Mouse (Mus musculus) c-Kit-negative CD71-positive TER-119-positive erythroid progenitor cells, embryonic 14.5 days (primary cell): ENCODE results near the gene Folr2.

ENCODE experiments used
- DNase-seq: peaks from one replicate; pipeline ENCODE4 v3.0.0-alpha.2; 2013; ENCODE audit warnings: low read depth, low spot score

Gene Folr2

DNA sequence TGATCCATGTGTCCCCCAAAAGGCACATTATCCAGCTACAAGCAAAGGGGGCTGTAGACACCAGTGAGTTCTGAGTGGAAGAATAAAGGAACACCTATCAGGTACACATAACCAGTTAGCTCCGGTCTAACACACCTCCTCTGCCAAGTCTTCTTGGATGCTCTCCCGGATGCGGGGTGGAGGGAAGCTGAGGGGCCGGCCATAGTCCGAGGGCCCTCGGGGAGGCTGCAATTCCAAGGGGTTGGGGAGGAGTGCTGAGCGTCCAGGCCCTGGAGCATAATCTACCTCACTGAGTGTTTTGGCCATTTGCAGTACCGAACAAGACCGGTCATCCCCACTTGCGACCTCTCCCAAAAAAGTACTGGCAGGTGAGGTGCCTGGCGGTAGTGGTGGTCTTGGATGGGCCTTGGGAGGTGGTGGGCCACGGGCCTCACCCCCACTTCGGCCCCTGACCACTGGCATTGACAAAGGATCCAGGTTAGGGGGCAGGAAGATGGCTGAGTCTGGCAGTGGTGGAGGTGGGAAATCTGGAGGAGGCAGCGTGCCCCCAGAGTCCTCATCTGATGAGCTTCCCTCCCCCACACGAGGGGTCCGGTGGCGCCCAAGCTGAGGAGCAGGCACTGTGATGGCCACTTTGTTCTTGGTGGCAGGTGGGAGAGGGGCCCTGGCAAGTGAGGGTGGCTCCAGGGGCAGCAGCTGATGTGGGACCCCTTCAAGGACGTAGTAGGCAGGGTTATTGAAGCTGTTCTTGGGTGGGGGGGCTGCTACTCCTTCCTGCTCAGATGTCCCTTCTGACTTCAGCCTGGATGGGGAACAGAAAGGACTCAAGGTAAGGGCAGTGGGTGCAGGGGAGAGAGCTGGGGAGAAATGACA is 33.0 kb downstream of the Folr2 start:
- DNase-seq: no peak

DNA sequence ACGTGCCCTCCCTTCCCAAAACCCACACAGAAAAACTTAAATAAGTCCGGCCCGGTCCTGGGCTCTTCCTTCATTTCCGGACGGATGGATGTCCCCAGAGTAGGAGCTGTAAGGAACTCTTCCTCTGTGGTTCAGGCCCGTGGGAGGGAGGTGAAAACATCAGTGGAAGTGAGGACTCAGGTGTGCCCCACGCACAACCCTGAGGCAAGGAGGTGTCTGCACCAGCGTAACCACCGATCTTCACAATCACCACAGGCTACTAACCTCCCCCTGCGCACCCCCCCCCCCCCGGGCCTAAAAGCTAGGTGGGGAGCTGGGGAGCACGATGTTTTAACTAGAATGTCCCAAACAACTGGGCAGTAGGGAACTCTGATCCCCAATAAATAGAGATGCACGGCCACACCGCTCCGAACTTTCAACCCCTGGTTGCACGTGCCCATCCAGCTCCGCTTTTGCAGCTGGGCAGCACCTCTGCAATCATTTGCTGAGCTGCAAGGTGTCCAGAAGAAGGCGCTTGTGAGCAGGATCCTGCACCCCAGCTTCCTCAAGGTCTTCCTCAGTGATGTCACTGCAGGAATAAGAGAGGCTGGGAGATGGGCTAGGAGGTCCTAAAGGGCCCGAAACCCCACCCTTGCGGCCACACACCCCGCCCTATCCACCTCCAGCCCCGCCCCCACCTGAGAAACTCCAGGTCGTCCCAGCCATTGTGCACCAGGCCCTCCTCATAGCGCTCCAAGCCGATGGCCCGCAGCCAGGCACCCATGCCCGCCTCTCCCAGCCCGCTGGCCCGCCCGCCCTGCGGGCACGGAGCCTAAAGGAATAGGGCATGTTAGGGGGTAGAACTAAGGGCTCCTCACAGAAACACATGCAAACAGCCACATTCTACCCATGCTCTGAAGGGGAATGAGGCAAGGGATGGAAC is 33.9 kb downstream of the Folr2 start:
- DNase-seq: no peak

DNA sequence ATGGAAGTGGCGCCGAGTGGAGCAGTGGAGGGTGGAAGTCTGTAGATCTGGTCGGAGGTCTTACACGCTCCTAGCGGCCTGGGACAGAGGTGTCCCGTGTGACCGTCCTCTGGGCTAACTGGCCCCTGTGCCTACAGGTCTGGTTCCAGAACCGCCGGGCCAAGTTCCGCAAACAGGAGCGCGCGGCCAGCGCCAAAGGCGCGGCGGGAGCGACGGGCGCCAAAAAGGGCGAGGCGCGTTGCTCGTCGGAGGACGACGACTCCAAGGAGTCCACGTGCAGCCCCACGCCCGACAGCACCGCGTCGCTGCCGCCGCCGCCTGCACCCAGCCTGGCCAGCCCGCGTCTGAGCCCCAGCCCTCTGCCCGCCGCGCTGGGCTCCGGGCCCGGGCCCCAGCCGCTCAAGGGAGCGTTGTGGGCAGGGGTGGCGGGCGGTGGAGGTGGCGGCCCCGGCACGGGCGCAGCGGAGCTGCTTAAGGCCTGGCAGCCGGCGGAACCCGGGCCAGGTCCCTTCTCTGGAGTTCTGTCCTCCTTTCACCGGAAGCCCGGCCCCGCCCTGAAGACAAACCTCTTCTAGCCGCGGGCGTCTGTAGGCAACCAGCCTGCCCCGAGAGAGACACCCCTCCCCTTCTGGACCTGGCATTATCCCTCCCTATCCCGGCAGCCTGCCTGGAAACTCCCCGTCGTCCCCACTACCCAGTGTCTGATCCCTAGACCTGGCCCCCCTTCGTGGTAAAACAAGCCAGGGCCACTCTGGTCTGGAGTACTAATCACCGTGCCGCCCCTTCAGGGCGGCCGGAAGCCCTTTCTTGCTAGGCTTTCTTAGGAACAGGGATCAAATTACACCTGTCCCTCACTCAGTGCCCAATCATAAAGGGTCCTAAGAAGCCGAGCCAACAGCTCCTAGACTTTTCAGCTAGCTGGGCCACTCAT is 35.2 kb downstream of the Folr2 start:
- no peak for DNase-seq

DNA sequence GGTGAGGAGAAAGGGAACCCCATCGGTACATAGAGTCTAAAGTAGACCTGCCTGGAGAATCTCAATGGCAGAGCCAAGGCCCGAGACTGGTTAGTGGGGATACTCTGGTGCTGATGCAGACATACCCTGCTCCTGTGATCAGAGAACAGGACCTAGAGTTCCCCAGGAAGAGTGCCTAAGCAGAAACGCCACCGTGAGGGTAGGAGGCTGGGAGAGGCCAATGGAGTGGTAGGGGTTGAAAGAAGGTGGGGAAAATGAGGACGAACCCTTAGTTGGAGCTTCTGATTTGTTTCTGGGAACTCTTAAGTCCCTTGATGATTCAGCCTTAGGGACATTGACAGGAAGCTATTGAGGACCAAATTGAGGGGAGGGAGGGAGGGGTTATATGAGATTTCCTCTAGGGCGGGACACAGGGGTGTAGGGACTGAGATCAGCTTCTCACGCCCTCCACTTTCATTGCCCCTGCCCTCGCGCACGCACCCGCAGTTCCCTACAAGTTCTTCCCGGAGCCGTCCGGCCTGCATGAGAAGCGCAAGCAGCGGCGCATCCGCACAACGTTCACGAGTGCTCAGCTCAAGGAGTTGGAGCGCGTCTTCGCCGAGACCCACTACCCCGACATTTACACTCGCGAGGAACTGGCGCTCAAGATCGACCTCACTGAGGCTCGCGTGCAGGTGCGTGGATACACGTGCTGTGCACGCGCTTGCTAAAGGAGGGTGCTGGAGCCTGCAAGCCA is 36.5 kb downstream of the Folr2 start:
- no peak for DNase-seq

DNA sequence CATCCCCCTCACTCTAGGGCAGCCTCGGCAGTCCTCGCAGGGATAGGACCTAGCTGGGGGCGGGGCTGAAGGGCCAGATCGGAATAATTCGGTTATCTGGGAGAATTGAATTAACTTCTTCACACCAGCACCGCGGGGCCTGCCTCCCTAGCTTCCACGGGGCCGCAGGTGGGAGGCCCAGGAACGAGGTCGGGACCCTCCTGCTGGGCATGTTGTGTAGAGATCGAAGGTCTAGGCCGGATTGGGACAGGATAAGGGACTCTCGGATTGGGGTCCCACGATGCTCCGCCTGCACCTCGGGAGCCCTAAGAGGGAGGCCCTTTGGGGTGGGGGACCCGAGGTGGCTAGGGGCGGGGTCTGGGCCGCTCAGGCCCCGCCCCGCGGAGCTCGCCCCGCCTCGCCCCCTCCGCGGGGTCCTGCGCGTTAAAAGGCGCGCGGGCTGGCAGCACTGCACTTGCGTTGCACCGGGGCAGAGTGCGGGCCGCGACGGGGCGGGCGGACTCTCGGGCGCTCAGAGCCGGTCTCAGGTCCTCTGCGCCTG is 39.1 kb downstream of the Folr2 start, which contains the start of gene Phox2a:
Gene Phox2a, plus strand, starts transcription at position 453 of the 541 bp plus-strand sequence.
- DNase-seq: no peak
